Mouse (Mus musculus): ENCODE measurements at regions not wholly inside any gene's neighbourhood (a gene's known extent, or its start where the extent isn't known, plus 50 kb on each side); places are given as distances from the start of the nearest gene placed in this dataset.

DNA sequence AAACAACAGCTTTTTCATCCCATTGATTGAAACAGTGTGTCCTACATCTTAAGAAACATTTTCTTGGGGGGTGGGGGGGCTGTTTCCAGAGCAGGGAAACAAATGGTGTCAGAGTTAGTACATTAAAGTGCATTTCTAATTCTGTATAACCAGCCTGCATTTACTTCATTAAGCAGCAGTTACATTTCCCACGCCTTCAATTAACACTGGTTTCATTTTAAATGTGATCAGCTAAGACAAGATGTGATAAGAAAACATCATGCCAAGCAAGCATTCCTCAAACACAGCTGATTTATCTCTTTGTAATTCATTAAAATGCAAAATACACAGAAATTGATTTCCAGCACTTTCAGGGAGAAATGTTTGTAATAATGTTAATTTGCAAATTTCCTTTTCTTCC lies 122.0 kb downstream of the Olfr1505 start:
- DNase-seq (ENCODE audit: low read depth): no peak

DNA sequence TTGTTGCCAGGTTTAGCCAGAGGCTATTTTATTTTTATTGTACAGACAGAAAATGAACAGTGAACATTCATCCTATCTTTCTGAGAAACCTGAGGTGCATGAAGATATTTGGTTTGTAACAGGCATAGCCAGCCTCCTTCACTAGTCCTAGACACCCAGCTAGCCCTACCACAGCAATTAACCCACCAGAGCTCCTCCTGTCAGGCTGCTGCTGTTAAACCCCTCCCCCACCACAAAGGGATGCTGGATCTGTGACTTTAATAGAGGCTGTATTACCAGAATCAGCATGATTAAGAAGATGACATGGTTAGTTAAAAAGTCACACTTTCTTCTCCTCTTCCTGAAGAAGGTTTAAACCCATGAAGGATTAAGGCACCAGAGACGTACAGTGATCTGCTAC lies 122.5 kb downstream of the Olfr1505 start:
- no peak for DNase-seq (ENCODE audit: low read depth)

DNA sequence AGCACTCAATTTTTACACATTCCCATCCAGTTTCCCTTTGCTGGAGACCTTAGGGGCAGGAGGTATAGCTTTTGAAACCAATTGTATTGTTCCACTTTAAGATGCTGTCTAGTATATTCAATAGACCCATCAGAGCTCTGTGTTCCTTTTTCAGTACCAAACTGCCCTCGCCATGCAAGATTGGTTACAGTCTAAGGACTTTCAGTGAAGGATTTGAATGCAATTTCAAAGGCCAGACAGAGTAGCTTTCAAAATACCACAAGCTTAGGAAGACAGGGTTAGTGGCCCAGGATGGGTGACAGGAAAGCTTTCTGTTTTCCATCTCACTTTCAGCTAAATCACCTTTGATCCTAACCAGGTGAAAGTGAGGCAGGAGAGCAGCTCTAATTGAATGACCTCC lies 123.4 kb downstream of the Olfr1505 start:
- DNase-seq (ENCODE audit: low read depth): no peak

DNA sequence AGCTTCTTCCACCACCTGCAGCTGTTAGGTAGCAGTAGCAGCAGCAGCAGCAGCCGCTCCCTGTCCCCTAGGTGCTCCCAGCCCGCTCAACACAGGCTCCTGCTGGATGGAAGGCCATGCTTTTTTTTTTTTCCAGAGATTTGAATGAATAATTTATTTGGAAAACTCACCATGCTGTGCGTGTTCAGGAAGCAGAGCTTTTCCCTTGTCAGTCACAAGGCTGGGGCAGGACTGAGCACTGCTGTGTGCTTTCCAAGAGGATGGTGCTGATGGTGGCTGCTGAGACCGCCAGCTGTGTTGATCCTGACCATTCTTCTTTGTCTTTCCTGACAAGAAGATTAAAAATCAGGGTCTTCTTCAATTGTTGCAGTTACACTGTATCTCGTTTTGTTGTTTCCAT lies 129.4 kb downstream of the Olfr1505 start:
- no peak for DNase-seq (ENCODE audit: low read depth)

DNA sequence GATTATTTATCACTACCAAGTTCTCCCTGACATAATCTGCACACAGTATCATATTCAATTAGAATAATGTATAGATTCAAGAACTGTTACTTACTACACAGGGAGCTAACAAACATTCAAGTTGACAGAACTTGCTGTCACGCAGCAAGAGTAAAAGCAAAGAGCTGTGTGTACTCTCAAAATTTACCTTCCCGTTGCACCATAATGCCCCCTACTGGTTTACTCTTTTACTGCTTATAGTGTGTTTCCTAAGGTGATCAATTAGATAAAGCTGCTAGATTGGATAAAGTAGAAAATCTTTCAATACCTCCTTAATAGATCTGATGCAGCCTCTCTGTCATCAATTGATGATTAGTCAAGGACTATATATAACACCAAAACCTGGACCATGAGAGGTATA lies 132.1 kb downstream of the Olfr1505 start:
- DNase-seq (ENCODE audit: low read depth): no peak

DNA sequence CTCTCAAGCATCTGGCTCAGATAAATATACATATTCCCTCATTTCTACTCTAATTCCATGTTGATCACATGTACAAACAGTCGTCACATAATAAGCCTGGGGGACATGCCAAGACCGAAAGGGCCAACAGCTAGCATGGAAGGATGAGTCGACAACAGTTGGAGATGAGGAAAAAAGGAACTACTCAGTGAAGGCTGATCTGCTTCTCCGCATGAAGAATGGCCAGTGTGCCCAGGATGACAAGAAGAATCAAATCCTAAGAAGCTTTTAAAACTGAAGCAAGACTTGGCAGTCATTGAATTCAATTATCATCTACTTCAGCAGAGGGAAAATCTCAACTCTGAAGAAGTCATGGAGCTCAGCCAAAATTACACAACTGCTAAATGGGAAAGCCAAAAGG lies 138.7 kb downstream of the Olfr1505 start:
- no peak for DNase-seq (ENCODE audit: low read depth)

DNA sequence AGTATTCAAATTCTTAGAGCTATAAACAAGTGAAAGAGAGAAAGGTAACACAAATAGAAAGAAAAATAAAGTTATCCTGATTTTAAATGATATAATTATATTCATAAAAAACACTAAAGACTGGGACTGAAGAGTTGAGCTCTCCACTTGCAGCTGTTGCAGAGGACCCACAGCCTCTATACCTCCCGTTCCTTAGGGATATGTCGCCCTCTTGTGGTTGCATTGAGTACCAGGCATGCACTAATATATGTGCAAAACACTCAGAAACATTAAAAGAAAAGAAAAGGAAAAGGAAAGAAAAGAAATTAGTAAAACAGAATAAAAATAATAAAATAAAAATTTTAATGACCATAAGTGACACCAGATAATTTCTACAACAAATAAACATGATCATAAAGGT lies 167.2 kb downstream of the Olfr1505 start:
- DNase-seq (ENCODE audit: low read depth): peak; percentile 42

DNA sequence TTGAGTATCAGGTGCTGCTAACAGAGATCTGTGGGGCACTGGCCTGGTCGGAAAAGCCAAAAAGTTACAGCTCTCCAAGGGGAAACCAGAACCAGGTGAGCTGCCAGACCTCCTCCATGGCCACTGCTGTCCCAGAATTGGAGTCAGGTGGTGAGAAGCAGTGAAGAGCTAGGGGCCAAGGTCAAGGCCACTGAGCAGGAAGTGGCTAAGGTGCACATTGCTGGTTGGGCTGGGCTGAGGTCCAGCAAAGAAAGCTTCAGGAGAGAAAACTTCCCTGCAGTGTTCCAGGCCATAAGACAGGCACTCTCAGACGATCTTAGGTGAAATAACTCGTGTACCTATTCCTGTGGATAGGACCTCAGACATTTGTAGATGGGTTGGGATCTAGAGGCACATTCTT lies 171.4 kb downstream of the Olfr1505 start:
- no peak for DNase-seq (ENCODE audit: low read depth)

DNA sequence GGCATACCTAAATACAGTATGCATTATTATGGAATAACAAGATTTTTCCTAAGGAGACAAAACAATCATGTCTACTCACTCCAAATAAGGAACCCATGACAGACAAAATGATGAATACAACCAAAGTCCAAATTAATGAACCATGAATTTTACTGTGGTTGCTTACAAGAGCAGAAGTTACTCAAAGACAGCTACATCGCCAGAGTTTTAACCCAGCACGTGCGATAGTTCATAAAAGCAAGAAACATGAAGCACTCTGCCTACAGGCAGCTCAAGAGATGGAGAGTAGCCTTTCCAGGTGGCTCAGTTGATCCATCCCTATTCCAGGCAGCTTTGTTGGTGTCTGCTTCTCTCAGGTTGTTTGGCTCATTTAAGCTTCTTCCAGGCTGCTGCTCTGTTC lies 176.8 kb downstream of the Olfr1505 start:
- no peak for DNase-seq (ENCODE audit: low read depth)

DNA sequence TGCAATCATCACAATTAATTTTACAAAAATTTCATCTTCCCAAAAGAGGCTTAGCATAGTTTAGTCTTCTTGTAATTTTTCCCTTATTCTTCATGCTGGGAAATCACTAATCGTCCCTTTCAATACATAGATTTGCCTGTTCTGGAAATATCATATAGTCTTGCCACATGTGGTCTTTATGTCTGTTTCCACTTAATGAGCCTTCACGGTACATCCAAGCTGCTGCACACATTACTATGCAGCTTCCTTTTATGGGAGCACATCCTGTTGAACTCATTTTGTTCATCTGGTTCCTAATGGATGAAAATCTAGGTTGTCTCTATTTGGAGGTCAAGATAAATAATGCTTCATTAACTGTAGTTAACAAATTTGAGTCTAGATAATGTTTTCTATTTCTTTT lies 180.9 kb downstream of the Olfr1505 start:
- no peak for DNase-seq (ENCODE audit: low read depth)

DNA sequence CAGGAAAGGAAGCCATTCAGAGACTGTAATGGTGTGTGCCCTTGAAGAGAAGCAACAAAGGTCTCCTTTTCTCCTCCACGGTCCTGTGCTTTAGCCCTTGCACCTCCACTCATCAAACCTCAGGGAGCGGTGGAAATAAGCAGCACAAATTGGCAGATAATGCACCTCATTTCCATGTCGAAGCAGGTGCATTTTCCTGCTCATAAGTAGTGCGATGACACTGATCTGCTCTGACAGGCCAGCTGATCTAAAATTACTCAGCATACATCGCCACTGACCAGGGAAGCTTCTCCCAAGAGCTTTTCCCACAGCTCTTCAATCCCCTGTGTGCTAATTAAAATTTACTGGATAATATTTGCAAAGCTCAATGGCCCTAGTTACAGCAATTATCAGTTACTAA lies 182.9 kb downstream of the Olfr1505 start:
- no peak for DNase-seq (ENCODE audit: low read depth)

DNA sequence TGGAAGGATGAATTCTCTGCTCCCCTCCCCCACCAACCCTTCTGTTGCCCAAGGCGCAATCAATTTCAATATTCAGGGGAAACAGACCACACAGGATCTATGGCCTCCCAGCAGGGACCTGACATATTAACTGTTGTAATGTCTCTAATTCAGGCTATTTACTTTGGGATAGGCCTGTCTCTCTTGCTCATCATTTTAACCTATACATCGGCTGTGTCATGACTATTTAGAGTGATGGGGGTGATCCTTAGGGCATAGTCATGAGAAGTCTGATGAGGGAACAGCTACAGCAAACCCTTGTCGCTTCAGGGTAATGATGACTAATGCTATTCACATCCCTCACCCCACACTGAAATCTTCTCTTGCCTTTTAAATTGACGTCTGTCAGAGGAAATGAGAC lies 195.8 kb downstream of the Olfr1505 start:
- no peak for DNase-seq (ENCODE audit: low read depth)

DNA sequence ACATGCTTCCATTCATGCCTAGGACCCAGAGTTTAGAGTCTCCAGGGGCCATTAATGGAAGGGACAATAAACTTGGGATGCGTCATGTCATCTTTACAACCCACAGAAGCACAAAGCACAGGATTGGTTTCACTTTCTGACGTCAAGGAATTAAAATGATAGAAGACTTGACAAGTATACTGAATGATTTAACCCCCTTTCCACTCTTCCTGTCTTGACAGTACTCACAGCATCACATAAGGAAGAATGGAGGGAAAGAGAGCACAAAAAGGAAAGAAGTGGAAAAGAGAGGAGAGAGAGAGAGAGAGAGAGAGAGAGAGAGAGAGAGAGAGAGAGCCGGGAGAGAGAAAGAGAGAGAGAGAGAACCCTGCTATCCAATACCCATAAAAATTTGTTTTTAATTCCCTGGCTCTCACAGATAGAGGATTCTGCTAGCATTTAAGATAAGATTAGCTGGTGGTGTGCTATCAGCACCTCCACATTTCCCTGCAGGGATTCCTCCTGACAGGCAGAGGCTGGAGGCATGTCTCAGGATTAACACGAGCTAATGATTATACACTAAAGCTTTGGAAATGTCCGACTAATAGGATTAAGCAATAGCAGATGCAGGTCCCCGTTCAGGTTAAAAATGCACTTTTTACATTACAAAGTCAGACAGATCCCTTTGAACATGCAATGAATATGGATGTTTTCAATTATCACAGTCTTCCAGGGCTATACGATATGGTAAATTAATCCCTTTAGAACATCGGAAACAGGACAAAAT lies 210.2 kb downstream of the Olfr1505 start:
- DNase-seq (ENCODE audit: low read depth): no peak

DNA sequence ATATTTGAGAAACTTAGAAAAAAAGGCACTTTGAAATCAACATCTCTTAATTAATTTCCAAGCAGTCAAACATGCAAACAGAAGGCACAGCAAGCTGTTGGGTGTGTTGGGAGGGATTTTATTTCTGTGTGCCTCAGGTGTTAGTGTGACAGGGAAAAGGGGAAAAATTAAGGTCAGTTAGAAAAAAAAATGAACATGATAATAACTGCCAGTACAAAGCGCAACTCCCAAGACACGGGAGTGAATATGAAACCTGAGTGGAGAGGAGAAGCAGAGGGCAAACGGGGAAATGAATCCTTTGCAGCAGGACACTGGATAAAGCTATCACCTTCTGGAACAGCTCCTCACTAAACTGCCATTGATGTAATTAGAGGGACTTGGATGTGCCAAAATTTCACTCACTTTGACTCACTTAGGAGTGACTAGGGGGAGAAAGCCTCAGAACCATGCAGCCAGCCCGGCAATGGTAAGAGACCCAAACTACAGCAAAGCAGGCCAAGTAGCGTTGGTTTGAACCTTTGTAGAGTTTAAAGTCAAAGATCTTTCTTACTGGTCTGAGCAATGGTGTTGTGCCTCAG lies 211.0 kb downstream of the Olfr1505 start:
- DNase-seq (ENCODE audit: low read depth): no peak

DNA sequence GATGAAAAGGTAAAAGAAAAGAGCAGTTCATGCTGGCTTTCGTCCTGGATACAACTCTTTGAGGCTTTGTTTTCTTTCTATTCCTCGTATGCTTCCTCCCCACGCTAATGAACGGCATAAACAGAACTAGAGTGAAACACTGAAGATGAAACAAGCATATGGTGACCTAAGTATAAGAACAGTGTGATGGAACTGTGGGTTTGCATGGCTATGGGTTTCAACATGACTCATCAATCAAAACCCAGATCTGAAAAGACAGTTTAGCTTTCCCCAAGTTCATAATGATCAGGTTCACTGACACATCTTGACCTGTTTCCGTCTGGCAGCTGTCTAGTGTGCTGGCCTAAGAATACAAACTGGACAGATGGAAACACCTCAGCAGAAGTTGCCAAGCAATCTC lies 211.7 kb downstream of the Olfr1505 start:
- DNase-seq (ENCODE audit: low read depth): no peak

DNA sequence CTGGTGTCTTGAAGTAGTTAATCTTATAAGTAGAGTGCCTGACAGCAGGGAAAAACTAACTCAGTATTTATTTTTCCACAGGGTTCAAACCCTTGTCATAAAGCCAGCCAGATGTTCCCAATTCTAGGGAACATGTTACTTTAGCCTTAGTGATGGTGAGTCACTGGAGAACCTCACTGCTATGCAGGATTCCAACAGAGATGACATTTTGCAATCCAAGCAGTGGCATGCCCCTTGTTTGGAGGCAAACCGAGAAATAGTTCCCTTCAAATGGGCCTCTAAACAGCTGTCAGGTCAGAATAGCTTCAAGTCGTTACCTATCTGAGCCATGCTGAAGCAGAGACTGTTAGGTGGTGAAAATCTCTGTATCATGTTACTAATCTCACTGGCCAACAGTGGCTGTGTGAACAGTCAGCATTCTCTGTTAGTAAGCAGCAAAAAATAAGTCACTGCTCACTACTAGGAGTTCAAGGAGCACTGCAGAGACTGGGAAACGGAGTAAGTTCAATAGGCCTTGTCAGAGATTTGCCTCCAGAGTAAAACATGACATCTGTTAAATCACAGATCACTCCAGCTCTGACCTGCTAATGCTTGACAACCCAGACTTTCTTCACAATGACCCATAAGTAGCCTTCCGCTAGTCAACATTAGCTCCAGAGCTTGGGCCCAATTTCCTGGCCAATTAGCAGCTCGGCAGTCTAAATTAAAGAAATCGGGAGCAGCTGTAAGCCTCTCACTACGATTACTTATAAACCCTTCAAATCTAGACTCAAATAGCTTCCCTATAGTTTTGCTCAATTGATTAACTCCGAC lies 215.3 kb downstream of the Olfr1505 start:
- DNase-seq (ENCODE audit: low read depth): no peak

DNA sequence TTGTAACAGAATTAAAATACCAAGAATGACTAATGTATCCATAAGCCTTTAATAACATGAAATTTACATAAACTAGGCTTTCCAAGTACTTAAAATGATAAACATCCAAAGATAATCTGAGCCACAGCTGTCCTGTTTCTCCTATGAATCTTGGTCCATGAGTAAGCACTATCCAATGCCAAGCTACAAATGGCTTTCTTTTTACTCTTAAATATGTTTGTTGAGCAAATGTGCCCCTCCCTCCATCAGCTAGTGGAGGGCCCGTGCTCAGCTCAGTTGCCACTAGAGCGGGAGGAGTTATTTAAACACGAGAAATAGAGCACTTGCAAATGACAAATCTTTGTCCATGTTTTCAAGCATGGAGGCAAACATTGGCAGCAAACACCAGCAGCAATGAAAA lies 247.9 kb downstream of the Olfr1505 start:
- DNase-seq (ENCODE audit: low read depth): no peak

DNA sequence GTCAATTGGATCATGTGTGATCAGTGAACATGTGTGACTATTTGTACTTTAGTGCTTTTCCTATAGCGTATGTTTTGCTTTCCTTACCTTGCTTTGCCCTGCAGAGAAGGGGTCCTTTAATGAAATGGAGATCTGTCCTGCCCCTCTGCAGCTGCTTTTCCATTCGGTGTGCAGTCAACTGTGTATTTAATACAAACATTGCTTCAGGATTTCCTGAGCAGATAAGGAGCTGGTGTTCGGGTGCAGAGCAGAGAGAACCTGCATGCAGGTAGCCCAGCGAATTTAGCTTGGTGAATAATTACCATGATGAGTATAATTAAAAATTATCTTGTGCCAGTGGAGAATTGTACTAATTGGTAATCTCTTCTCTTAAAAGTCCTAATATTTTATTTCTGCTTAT lies 249.4 kb downstream of the Olfr1505 start:
- DNase-seq (ENCODE audit: low read depth): no peak

DNA sequence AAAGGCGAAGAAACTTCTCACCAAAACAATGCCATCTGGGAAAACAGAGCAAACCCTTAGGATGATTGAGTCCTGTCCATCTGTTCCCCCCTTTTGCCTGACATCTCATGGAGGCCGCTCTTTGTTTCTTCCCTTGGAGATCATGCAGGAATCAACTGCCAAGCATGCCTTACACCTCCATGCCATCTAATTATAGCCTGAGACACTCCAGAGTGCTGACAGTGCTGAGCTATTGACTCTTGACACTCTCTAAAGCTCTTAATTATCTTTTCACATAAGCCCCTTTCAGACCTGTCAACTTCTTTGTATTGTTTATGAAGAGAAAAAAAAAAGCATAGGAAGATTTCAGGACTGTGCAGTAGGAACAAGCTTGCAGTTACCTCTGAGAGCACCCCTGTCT lies 252.4 kb downstream of the Olfr1505 start:
- no peak for DNase-seq (ENCODE audit: low read depth)

DNA sequence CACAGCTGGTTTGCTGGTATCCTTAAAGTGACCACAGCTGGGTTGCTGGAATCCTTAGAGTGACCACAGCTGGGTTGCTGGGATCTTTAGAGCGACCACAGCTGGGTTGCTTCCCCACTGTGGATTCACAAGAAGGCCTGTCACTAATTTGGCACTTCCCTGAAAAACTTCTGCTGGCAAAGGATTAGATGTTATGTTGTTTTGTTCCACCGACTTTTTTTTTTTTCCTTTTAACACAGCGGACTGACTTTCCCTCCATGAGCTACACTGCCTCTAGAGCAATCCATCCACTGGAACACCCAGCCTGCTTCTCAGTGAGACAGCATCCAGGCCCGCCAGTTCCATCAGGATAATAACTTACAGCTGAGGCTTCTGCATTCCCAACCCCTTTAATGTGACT lies 266.9 kb downstream of the Olfr1505 start:
- no peak for DNase-seq (ENCODE audit: low read depth)

DNA sequence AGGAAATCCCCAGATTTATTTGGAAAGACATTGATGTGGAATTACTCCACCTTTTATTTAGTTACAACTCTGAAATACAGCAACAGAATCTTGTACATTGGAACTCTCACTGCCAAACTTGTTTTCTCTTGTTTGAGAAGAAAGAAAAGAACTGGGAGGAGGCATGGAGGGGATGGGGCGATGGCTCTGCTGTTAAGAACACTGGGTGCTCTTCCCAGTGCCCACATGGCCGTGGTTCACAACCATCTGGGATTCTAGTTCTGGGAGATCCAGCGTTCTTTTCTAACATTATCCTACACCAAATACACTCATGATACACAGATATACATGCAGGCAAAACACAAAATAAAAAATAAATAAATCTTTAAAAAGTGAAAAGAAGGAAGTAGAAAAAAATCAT lies 267.6 kb downstream of the Olfr1505 start:
- no peak for DNase-seq (ENCODE audit: low read depth)

DNA sequence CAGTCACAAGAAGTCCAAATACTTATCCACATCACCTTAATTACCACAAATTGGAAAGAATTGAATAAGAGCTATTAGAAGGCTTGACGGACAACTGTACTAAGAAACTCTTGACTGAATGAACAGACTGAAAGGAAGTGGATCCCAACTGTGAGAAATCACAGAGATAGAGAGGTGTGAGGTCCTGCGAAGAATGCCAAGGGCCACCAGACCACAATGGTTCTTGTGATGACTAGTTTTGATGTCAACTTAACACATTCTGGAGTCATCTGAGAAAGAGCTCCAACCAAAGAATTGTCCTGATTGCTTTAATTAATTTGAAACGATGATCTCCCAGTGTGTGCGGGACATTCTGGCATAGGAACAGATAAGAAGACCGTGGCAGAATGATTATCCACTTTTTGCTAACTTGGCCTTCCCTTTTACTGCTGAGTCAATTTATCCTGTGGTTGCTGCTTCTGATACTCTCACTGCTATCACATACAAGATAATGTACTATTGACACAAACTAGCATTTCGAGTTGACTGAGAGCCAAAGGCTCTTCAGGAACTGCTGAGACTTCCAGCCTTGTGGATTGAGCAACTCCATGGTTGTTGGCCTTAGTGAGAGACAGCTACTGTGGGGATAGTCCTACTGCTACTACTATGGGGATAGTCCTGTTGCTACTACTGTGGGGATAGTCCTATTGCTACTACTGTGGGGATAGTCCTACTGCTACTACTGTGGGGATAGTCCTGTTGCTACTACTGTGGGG lies 268.5 kb downstream of the Olfr1505 start:
- DNase-seq (ENCODE audit: low read depth): no peak

DNA sequence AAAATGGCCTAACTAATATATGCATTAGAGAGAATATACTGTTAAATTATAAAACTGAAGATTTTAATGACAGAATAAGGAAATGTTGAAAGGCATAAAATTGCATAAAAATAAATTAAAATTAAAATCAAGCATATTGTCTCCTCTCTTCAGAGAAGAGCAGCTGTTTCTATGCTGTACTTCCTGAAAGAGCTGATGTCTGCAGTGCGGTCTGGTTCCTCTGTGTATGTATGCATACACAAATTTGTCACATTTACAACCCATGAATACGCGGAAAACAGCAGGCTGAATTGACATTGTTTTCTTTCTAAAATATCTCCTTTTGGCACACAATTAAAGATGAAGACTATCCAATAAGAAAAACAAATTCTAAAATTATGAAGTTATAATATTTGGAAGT lies 278.5 kb downstream of the Olfr1505 start:
- no peak for DNase-seq (ENCODE audit: low read depth)

Data from induced T-regulatory cell, adult 2 months (primary cell).